Mouse (Mus musculus) cerebellum, adult 2 months (tissue): ENCODE measurements around the gene Rrn3.
"Not testable (repeated sequence)": the region's sequence is repeated elsewhere in the genome, so short reads cannot be mapped to it uniquely, and the experiment has no call there.

Experiments used
- CTCF ChIP-seq: fragments of 200-500 bp; IDR thresholded peaks from 2 replicates; pipeline ENCODE4 v1.5.1; 2011; ENCODE audit warnings: low read depth, mild to moderate bottlenecking, control low read depth, low read length, moderate library complexity, borderline replicate concordance; ENCODE audit not compliant: insufficient read depth
- POLR2A ChIP-seq: fragments of 200-500 bp; IDR thresholded peaks from 2 replicates; pipeline ENCODE4 v1.6.1; 2011; ENCODE audit warnings: low read length, control low read depth, borderline replicate concordance; ENCODE audit not compliant: insufficient read depth

DNA sequence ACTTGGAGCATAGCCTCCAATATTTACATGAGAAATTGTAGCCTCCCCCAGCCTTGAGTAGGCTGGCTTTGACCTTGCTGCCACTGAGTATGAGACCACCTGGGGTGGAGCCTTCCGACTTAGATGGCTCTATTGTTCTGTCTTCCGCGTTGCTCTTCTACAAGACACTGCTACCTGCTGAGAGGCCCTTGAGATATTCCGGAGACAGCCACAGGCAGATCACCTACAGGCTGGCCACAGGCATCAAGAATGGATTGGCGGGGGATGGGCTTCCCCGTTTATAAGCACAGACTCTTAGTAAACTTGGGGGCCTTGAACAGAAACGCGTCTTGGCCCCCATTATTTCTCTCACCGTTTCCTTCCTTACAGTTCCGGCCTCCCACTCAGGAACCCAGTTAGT, 31.7 kb upstream of the Rrn3 start:
- not testable (repeated sequence) for TF ChIP-seq CTCF, POLR2A
